Mouse (Mus musculus): ENCODE results near the gene Tmem179b. TPM values are rescaled to one million over a fixed set of nuclear protein-coding genes. Genes with fewer than 3 reads are reported as not detected.

The Tmem179b gene
- polyA plus RNA-seq, 1 experiment from 2014 or later: 67.7 TPM

DNA sequence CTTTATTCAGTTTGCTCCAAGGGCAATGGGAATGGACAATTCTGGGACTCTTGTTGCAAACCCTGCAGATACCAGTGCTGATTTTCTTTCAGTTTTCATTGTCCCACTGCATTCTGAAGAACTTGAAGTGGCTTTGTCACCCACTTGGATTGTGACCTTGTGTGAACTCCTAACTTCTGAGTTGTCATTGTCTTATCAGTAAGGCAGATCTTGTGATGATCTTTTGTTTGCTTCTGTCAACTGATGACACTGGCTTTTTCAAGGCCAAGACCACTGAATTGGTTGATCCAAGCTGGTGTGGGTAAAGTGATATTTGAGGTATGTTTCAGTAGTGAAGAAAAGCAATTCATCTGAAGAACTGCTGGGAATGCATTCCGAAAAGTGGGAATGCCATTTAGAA lies 28.9 kb downstream of the Tmem179b start:
- Histone ChIP-seq H3K9ac (no peak overlapping the region), H3K4me3 (ENCODE audit: low read depth, low read length) (no peak overlapping the region), H3K27ac (ENCODE audit: low read depth) (no peak overlapping the region), H3K27me3 (ENCODE audit: insufficient read depth, low read length) (no peaks in the 10 kb centered on the region), H3K9me3 (ENCODE audit: low read depth, low read length) (no peaks in the 10 kb centered on the region), H3K36me3 (ENCODE audit: insufficient read depth) (peaks cover 80% of the 10 kb centered on the region), H3K4me1 (ENCODE audit: insufficient read depth) (peaks cover 4% of the 10 kb centered on the region; the same call in 1 of the 2 replicates), H3K4me2 (no peak overlapping the region)
- DNase-seq (no peak), ATAC-seq (ENCODE audit: insufficient read depth) (no peak)
- no peak for TF ChIP-seq CTCF (IDR thresholded peaks at IDR 0.05; ENCODE audit: low read depth)
- WGBS: 90% methylated on average over 1 of the region's 1 CpGs

GRCm38 (mm10) chr19:8742176-8742575 lies 32.1 kb downstream of the Tmem179b start:
- 11% methylated on average over 14 of the region's 14 CpGs for WGBS
- H3K9ac ChIP-seq: peak overlapping the region; percentile 95
- H3K27ac ChIP-seq (ENCODE audit: low read depth): peak overlapping the region; percentile 97
- H3K4me3 ChIP-seq (ENCODE audit: low read depth, low read length): peak overlapping the region; percentile 97
- peaks cover 77% of the 10 kb centered on the region for H3K36me3 ChIP-seq (ENCODE audit: insufficient read depth)
- no peak for DNase-seq
- H3K9me3 ChIP-seq (ENCODE audit: low read depth, low read length): no peaks in the 10 kb centered on the region
- H3K4me2 ChIP-seq: peak overlapping the region; percentile 77
- ATAC-seq (ENCODE audit: insufficient read depth): no peak
- no peaks in the 10 kb centered on the region for H3K27me3 ChIP-seq (ENCODE audit: insufficient read depth, low read length)
- TF ChIP-seq CTCF (IDR thresholded peaks at IDR 0.05; ENCODE audit: low read depth): no peak
- peaks cover 4% of the 10 kb centered on the region; the same call in 1 of the 2 replicates for H3K4me1 ChIP-seq (ENCODE audit: insufficient read depth)

GRCm38 (mm10) chr19:8741243-8741869 lies 32.9 kb downstream of the Tmem179b start, which contains the start of gene Stx5a:
Stx5a (plus strand) TSS chr19:8741413.
- peaks cover 69% of the 10 kb centered on the region for H3K36me3 ChIP-seq (ENCODE audit: insufficient read depth)
- peak within 1 kb of the TSS; percentile 77 for H3K4me2 ChIP-seq
- no peaks in the 10 kb centered on the region for H3K9me3 ChIP-seq (ENCODE audit: low read depth, low read length)
- H3K27me3 ChIP-seq (ENCODE audit: insufficient read depth, low read length): no peaks in the 10 kb centered on the region
- H3K9ac ChIP-seq: peak within 1 kb of the TSS; percentile 95
- TF ChIP-seq CTCF (IDR thresholded peaks at IDR 0.05; ENCODE audit: low read depth): peak; percentile 25; the same call in 1 of the 2 replicates
- WGBS: under 1% methylated on average over 36 of the region's 36 CpGs
- H3K4me3 ChIP-seq (ENCODE audit: low read depth, low read length): peak within 1 kb of the TSS; percentile 97
- ATAC-seq (ENCODE audit: insufficient read depth) (peak; percentile 97), DNase-seq (peak; percentile 99)
- H3K27ac ChIP-seq (ENCODE audit: low read depth): peak within 1 kb of the TSS; percentile 97
- H3K4me1 ChIP-seq (ENCODE audit: insufficient read depth): peaks cover 4% of the 10 kb centered on the region; the same call in 1 of the 2 replicates

DNA sequence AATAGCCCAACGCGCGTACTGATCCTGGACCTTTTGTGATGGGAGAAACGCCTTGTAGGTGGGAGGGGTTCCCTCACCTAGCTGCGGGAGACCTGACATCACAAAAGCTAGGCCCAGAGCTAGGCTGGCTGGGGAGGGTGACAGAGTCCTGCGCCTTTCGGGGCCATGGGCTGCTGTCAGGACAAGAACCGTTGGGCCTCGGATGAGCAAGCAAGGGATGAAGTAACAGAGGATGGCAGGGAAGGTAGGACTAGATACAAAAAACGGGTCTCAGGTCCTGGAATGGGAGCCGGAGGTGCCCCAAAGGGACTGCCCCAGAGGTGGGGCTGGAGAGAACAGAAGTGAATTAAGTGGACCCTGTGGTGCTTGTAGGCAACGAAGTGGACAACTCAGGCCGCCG lies 33.7 kb downstream of the Tmem179b start, which contains the start of gene 1700092M07Rik:
TSS of gene 1700092M07Rik (plus strand) at position 116 of the 400 bp plus-strand sequence.
- Histone ChIP-seq H3K27me3 (ENCODE audit: insufficient read depth, low read length) (no peaks in the 10 kb centered on the region), H3K9ac (peak within 1 kb of the TSS; percentile 95), H3K27ac (ENCODE audit: low read depth) (peak within 1 kb of the TSS; percentile 97), H3K4me2 (peak within 1 kb of the TSS; percentile 77), H3K4me1 (ENCODE audit: insufficient read depth) (peaks cover 4% of the 10 kb centered on the region; the same call in 1 of the 2 replicates), H3K9me3 (ENCODE audit: low read depth, low read length) (no peaks in the 10 kb centered on the region), H3K36me3 (ENCODE audit: insufficient read depth) (peaks cover 61% of the 10 kb centered on the region), H3K4me3 (ENCODE audit: low read depth, low read length) (peak within 1 kb of the TSS; percentile 97)
- no peak for TF ChIP-seq CTCF (IDR thresholded peaks at IDR 0.05; ENCODE audit: low read depth)
- ATAC-seq (ENCODE audit: insufficient read depth) (no peak), DNase-seq (no peak)
- WGBS: 66% methylated on average over 14 of the region's 14 CpGs

DNA sequence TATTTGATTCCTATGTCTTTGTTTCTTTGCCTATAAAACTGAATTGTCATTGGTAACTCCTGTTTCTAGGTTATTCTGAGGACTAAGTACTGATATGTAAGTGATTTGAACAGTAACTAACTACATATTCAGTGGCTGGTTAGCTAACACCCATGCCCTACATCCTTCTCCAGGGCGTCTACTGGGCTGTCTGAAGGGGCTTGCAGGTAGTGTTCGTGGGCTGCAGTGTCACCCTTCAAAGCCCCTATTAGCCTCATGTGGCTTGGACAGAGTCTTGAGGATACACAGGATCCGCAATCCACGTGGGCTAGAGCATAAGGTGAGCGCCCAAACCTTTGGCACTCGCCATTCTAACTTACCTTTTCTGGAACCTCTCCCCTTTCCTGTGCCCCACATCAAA lies 34.6 kb downstream of the Tmem179b start:
- Histone ChIP-seq H3K4me2 (no peak overlapping the region), H3K9ac (no peak overlapping the region), H3K36me3 (ENCODE audit: insufficient read depth) (peaks cover 52% of the 10 kb centered on the region), H3K4me3 (ENCODE audit: low read depth, low read length) (no peak overlapping the region), H3K9me3 (ENCODE audit: low read depth, low read length) (no peaks in the 10 kb centered on the region), H3K4me1 (ENCODE audit: insufficient read depth) (peaks cover 4% of the 10 kb centered on the region; the same call in 1 of the 2 replicates), H3K27me3 (ENCODE audit: insufficient read depth, low read length) (no peaks in the 10 kb centered on the region), H3K27ac (ENCODE audit: low read depth) (no peak overlapping the region)
- no peak for TF ChIP-seq CTCF (IDR thresholded peaks at IDR 0.05; ENCODE audit: low read depth)
- ATAC-seq (ENCODE audit: insufficient read depth) (no peak), DNase-seq (no peak)
- 89% methylated on average over 6 of the region's 6 CpGs for WGBS

DNA sequence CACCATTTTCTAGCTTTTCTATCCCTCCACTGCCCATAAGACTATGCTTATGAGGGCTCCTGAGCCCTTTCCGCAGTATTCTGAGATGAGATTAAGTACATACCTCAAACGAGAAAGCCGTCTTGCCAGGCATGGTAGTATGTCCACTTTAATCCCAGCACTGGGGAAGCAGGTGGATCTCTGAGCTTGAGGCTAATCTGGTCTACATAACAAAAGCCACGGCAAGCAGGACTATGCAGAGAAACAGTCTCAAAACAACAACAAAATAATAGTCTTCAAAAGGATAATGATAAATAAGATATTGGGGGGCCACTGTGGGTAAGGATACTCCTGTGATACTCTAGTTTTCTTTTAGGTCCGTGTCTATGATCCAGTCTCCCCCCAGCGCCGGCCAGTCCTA lies 35.4 kb downstream of the Tmem179b start:
- H3K27ac ChIP-seq (ENCODE audit: low read depth): no peak overlapping the region
- peaks cover 4% of the 10 kb centered on the region; the same call in 1 of the 2 replicates for H3K4me1 ChIP-seq (ENCODE audit: insufficient read depth)
- WGBS: 88% methylated on average over 7 of the region's 7 CpGs
- peaks cover 44% of the 10 kb centered on the region for H3K36me3 ChIP-seq (ENCODE audit: insufficient read depth)
- H3K9ac ChIP-seq: no peak overlapping the region
- H3K27me3 ChIP-seq (ENCODE audit: insufficient read depth, low read length): no peaks in the 10 kb centered on the region
- ATAC-seq (ENCODE audit: insufficient read depth) (no peak), DNase-seq (no peak)
- TF ChIP-seq CTCF (IDR thresholded peaks at IDR 0.05; ENCODE audit: low read depth): no peak
- H3K9me3 ChIP-seq (ENCODE audit: low read depth, low read length): no peaks in the 10 kb centered on the region
- no peak overlapping the region for H3K4me2 ChIP-seq
- H3K4me3 ChIP-seq (ENCODE audit: low read depth, low read length): no peak overlapping the region

- Histone ChIP-seq H3K27me3 (ENCODE audit: insufficient read depth, low read length) (no peaks in the 10 kb centered on the region), H3K4me2 (peak overlapping the region; percentile 61), H3K36me3 (ENCODE audit: insufficient read depth) (peaks cover 31% of the 10 kb centered on the region), H3K4me1 (ENCODE audit: insufficient read depth) (no peaks in the 10 kb centered on the region), H3K9me3 (ENCODE audit: low read depth, low read length) (no peaks in the 10 kb centered on the region), H3K9ac (peak overlapping the region; percentile 78), H3K4me3 (ENCODE audit: low read depth, low read length) (peak overlapping the region; percentile 77), H3K27ac (ENCODE audit: low read depth) (peak overlapping the region; percentile 39; the same call in 1 of the 2 replicates)
- TF ChIP-seq CTCF (IDR thresholded peaks at IDR 0.05; ENCODE audit: low read depth): no peak
- DNase-seq: no peak
- 2% methylated on average over 11 of the region's 11 CpGs for WGBS
- peak; percentile 25; the same call in 1 of the 2 replicates for ATAC-seq (ENCODE audit: insufficient read depth)
These were observed 38.2 kb downstream of the Tmem179b start for GRCm38 (mm10) chr19:8736160-8736467.
